Mouse (Mus musculus) mouse embryonic stem cell (cell line): Measurements from ENCODE around the gene Tubb4a.
"Not testable (repeated sequence)": the region's sequence is repeated elsewhere in the genome, so short reads cannot be mapped to it uniquely, and the experiment has no call there.

Experiments used
- in situ Hi-C, 2 experiments: fragments of 300-500 bp; cut with MboI; formaldehyde crosslinking; loops; 1 replicate in 1 of 2; 3 replicates in 1 of 2; pipeline ENCODE4 v1.14.3; 2019 to 2020; ENCODE audit warnings: low sequenced_read_pairs in 2 of 2, low pct_unique_long_range_greater_than_20kb in 1 of 2, mixed read lengths in 1 of 2; ENCODE audit not compliant: unreplicated experiment in 1 of 2

Tubb4a gene

DNA sequence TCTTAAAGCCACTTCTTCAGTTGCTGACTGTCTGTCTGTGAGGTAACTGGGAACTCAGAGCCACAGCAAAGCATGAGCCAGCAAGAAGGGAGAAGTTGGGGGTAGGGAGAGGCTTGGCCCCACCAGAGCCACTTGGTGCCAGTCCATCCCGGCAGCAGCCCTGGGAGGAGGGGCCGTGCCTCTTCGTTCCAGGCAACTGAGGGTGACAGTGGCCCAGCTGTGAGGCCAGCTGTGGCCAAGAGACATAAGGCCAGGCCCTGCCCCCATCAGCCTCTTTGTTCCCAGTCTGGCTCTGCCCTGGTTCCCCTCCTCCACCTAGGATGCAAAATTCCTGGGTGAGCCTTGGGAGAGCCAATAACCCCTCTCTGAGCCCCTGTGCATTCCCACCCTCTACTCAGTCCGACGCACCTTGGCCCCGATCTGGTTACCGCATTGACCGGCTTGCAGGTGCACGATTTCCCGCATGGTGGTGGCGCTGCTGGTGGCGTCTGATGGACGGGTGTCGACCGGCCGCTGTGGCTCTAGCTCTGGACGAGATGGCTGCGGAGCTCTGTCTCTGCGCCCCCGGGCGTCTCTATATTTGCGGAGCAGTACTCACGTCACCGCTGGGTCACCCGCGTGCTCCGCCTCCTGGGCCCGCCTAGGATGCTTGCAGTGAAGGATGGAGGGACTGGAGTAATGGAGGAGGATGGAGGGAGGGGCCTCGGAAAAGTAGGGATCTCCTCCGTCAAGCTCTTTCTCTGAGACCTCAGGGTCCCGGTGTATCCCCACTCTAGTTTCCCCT, at the start of gene Tubb4a:
Tubb4a (minus strand) TSS at position 734 of the 784 bp plus-strand sequence.
- in situ Hi-C loops = no loop called here

DNA sequence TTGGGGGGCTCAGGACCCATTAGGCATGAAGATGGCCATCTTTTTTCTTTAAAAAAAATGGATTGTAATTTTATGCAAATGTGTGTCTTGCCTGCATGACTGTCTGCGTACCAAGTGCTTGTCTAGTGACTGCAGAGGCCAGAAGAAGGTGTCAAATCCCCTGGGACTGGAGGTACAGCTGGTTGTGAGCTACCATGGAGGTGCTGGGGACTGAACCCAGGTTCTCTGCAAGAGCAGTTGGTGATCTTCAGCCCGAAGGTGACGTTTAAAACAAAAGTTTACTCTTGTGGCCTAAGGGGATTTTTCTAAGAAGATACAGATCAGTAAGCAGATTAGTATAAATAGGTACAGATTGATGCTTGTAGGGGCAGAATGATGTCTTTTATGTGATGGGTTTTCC, 48.1 kb upstream of the Tubb4a start:
- in situ Hi-C loops = no loop called here

DNA sequence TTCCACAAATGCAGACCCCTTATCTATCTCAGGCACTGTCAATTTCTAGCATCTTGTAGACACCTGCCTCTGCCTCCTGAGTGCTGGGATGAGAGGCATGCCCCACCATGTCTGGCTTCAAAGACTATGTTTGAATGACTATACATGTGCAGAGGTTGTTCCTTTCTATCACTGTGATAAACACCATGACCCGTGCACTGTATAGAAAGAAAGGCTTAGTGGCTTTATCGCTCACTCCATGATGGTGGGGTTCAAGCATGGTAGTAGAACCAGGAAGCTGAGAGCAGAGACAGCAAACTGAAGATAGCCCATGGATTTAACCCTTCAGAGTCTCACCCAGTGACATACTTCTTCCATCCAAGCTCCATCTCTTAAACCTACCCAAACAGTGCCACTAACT, 47.1 kb upstream of the Tubb4a start:
- in situ Hi-C loops = no loop called here

DNA sequence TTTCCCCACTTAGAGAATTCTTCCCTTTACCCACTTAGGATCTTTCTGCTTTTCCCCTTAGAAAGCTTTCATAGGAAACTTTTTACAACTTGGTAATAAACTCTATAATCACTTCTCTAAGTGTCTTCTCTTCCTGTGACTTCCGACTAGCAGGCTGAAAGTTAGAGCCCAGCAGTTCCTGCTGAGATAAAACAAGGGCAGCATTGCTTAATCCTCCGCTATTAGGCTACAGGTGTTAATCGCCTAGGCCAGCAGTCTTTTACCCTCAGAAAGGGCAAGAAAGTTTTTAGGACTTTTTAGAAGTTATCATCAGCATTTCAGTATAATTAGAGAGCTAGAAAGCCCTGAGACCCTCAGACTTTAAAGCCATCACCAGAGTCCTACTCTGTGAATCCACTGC, 46.4 kb upstream of the Tubb4a start:
- in situ Hi-C loops = not testable (repeated sequence)

DNA sequence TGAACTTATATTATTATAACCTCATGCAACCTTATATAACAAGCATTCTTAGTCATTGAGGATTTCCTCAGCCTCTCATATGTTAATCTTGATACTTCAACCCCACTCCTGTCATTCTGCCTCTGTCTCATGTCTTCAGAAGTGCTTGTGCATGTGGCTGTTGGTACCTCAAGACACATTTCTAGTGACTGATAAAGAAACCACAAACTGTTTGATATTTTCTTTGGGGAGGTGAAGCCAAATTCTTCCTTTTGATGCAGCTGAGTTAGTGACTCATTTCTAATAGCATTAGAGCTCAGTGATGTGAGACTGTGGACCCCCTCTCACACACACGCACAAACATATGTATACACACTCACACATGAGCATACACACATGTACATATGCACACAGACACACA, 44.2 kb upstream of the Tubb4a start:
- in situ Hi-C loops = no loop called here

DNA sequence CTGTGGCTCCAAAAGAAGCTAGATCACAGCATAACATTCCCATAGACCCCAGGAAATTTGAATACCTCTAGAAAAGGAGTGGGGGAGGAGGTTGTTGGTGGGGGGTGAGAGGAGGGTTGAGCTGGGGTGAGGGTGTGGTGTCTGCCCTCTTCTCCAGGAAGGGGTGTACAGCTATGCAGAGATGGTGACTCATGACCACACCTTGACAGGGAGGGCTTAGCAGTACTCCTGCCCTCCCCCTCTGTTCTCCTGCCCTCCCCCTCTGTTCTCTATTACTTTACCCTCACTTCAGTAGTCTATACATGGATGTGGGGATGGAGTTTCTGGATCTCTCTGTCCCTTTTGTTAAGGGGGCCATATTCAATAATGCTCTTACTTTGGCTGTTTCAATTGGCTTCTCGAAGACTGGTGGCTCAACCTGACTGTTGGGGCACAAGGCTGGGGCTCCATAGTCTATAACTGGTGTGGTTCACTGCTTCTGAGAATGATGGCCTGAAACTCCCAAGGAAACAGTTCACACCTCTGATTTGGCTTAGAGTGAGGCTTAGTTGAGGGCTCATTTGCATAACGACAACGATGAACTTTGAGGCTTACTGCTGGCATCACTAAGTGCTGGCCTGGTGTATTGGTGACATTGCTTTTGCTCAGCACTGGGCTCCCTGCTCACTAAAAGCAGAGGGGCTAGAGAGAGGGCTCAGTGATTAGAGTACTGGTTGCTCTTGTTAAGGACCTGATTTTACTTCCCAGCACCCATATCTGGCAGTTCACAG, 38.5 kb upstream of the Tubb4a start:
- in situ Hi-C loops = no loop called here

DNA sequence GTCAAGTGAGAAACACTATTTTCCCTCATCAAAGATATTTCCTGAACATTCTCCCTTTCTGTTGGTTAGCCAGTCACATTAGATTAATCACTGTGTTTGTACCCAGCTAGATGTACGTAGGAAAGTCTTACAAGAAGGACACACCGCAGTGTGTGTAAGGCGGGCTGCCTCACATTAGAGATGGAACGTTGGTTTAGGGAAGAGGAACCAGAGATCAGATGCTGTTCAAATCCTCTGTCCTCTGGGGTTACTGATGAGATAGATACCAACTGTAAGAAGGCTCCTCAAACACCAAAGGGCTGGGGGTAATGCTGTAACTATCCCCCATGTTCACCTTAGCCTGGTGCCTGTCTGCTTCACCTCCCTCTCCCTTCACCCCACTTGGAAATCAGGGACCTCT, 37.2 kb upstream of the Tubb4a start:
- in situ Hi-C loops = no loop called here

DNA sequence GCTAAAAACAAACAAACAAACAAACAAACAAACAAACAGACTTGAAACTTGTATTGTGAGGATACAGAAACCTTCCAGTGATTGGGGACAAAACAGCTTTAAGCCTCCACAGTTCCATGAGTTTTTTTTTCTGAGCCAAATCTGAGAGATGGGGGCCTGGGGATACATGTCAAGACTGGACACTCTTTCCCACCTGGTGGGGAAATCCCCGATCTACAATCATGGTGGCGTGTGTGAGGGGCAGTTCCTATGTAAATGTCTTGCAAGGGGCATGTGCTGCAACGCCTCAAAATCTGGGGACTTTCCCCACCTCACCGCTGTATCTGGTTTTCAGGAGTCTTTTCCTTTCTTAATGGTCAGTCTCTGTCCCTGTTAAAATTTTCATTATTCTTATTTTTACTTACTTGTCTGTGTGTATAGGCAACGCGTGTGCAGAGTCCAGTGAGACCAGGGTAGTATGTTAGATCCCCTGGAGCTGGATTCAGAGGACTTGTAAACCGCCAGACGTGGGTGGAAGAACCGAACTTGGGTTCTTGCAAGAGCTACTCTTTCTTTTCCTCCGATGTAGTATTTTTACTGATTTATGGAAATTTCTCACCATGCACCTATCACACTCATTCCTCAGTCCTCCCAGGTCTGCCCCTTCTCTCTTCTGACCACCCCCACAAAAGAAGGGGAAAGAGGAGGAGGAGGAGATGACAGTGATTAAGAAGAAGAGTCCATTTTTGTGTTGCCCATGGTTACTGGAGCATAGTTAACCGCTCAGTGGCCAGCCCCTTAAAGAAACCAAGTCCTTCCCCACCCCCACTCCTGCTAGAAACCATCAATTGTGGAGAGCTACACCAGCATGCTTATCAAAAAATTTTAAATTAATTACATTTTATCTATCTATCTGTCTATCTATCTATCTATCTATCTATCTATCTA, 35.9 kb upstream of the Tubb4a start:
- in situ Hi-C loops = no loop called here

DNA sequence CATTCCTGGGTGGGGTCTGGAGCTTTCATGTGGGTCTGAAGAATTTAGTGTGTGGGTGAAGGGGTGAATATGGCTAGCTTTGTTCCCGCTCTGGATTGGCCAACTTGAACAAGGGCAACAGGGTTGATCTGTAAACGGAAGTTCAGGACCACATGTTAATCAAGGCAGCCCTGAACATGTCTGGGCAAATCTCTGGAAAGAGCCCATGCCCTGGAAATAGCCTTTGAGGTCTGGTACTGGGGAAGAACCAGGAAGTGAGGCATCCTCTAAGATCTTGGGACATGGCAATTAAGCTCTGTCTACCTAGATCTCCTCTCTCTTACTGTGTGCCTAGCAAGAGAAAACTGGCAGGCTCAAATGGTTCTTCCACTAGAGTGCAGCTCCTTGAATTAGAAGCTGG, 34.3 kb upstream of the Tubb4a start:
- in situ Hi-C loops = no loop called here

DNA sequence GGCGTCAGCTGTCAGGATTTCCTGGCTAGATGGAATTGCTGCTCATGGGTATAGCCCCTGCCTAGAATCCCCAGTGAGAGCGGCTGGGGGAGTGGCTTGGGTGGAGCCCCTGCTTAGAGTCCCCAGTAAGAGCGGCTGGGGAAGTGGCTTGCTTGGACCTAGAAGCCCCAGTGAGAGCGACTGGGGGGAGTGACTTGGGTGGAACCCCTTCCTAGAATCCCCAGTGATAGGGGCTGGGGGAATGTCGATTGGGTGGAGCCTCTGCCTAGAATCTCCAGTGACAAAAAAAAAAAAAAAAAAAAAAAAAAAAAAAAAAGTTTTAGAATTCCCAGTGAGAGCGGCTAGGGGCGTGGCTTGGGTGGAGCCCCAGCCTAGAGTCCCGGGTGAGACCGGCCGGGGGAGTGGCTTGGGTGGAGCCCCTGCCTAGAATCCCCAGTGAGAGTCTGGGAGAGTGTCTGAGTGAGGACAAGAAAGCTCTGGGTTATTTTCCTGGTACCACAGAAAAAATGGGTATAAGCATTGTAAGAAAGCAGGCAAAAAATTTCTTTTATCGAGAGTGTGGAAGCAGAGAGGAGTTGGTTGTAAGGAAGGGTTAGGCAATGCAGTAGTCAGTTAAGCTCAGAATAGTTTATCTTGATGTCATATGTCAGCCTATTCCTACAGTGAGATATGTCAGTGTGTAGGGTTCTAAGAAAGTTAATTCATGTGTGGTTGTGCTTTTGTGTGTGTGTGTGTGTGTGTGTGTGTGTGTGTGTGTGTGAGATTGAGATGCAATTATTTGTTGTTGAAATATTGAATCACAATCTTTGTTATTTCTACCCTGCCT, 31.2 kb upstream of the Tubb4a start:
- in situ Hi-C loops = no loop called here

DNA sequence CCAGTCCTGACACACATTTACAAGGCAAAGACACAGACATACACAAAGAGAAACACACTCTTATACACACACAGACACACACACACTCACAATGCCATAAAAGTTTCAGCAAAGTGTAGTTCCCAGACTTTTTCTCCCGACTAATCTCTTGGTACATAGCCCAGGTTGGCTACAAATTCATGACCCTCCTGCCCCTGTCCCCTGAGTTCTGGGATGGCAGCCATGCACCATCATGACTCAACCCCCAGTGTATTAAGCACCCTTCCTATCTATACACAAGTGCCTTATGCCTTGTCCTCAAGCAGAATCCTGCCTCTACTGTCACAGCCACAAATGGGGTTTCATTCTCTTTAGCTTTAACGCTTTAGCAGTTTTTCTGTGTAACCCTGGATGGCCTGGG, 29.2 kb upstream of the Tubb4a start:
- in situ Hi-C loops = no loop called here

DNA sequence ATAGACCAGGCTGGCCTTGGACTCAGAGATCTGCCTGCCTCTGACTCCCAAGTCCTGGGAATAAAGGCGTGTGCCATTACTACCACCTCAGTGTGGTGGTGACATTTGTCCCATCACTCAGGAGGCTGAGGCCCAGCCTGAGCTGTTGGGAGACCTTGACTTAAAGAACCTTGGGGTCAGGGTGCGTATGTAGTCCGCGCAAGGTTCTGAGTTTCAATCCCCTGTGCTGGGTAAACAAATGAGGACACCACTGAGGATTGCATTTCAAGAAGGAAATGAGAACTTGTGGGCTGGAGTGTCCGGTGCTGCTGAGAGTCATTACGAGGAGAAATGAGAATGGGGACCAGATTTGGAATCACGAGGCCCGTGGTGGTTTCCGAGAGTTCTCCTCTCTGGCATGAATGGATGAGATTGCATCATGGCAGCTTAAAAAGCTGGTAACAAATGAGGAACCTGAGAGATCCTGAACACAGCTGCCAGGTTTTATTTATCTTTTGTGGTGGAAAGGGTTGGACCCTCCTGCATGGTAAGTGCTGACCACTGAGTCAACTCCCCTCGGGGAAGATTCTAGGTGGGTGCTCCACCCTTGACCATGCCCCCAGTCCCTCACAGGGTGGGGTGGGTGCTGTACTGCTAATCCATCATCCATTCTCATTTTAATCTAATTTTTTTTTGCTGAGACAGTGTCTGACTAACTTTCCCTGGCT, 25.3 kb upstream of the Tubb4a start:
- in situ Hi-C loops = no loop called here

DNA sequence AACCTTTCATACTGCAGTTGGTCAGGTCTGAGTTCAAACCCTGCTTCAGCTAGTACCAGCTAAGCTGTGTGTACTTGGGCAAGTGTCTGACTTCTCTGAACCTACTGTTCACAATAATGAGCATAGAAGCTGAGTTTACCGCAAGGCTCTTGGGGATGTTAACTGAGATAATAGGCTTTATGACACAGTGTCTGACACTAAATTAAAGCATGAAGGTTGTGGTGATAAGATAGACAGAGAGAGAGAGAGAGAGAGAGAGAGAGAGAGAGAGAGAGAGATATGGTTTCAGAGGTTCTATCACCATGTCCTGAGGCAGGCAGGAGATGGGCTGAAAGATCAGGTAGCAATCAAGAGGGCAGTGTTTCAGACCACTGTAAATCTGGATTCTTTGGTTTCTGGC, 22.4 kb upstream of the Tubb4a start:
- in situ Hi-C loops = no loop called here

DNA sequence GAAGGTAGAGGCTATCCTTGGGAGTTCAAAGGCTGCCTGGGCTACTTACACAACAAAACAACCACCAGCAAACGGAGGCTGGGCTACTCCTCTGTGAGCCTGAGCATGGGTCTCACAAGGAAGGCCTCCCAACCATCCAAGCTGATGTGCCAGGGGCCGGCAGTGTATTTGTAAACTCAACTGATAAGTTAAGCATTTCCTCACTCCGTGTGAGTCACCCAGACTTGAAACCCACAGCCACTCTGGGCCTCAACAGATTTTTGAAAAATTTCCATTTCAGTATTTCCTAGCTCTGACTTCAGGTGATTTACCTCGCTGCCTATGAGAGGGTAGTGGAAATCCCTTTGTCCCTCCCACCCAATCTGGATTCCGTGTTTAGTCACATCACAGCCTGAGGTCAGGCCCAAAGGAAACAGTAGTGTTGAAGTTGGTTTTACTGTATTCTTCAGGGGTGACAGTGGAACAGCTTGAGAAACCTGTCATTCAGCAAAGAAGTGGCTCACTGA, 21.1 kb upstream of the Tubb4a start:
- in situ Hi-C loops = no loop called here

DNA sequence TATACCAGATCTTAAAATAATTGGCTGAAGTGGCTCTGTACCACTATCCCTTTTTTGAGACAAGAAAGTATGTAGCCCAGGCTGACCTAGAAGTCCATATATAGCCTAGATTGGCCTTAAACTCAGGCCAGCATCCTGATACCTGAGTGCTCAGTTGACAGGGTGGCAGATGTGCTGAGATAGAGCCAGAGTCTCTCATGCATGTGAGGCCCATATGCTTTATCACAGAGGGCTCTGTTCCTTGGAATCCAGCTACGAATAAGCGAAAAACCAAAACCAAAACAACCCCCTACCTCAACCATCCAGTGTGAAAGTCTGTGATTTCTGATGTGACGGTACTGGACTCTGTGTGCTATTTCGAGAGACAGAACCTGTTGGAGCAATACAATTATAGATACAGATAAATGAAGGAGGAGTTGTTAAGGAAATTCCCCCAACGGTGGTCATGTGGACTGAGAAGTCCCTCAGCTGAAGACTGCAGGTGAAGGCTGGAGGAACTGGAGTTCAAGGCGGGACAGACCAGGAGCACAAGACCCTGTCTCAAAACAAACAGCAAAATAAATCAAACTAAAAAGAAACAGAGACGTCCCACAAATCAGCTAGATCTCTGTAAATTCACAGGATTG, 20.6 kb upstream of the Tubb4a start:
- in situ Hi-C loops = no loop called here

DNA sequence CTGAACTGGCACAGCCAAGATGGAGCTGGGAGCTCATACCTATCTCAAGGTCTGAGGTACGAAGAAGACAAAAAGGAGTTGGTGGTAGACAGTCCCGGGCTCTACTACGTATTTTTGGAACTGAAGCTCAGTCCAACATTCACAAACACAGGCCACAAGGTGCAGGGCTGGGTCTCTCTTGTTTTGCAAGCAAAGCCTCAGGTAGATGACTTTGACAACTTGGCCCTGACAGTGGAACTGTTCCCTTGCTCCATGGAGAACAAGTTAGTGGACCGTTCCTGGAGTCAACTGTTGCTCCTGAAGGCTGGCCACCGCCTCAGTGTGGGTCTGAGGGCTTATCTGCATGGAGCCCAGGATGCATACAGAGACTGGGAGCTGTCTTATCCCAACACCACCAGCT, 19.5 kb upstream of the Tubb4a start:
- in situ Hi-C loops = no loop called here

DNA sequence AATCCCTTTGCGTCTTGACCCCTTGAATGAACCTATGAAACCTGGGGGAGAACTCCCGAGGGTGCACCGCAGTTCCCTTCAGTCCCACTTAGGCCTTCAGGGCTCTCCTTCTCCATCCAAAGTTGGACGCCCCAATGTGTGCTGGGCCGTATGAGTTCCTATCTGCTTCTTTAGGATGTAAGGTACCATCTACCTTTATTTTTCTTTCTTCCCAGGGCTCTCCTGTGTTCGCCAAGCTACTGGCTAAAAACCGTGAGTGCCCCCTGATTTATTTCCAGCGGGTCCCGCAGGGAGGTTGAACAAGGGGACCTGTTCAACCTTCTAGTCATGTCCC, 18.4 kb upstream of the Tubb4a start:
- in situ Hi-C loops = no loop called here
